Mouse (Mus musculus) intestine, embryonic 14.5 days (tissue): ENCODE measurements around the gene Olfr347. TPM values are rescaled to one million over a fixed set of nuclear protein-coding genes. Genes with fewer than 3 reads are reported as not detected.

Source experiments
- ATAC-seq: fragments of 200-750 bp; cut with Nextera tagmentation; replicated peaks from 2 replicates; pipeline ENCODE4 v1.8.0; 2017; ENCODE audit warnings: low read depth, moderate number of reproducible peaks, moderate TSS enrichment, moderate library complexity; ENCODE audit not compliant: low FRiP score, low TSS enrichment
- DNase-seq: peaks from one replicate; pipeline ENCODE4 v3.0.0-alpha.2; 2018; ENCODE audit warnings: low spot score
- H3K27ac ChIP-seq: fragments of 300-500 bp; sonication (generic); 2 replicates; pipeline ENCODE4 v1.5.1; 2014; ENCODE audit warnings: low read depth, mild to moderate bottlenecking, control low read depth
- H3K27me3 ChIP-seq: fragments of 300-500 bp; sonication (generic); replicated peaks from 2 replicates; pipeline ENCODE4 v1.6.1; 2014; ENCODE audit warnings: low read length, control low read depth; ENCODE audit not compliant: control insufficient read depth, insufficient read depth
- H3K36me3 ChIP-seq: fragments of 300-500 bp; sonication (generic); 2 replicates; pipeline ENCODE4 v1.6.1; 2014; ENCODE audit warnings: low read length, control low read depth; ENCODE audit not compliant: control insufficient read depth, insufficient read depth
- H3K4me1 ChIP-seq: fragments of 300-500 bp; sonication (generic); replicated peaks from 2 replicates; pipeline ENCODE4 v1.6.1; 2014; ENCODE audit warnings: low read length, control low read depth, mixed read lengths; ENCODE audit not compliant: control insufficient read depth, insufficient read depth
- H3K4me2 ChIP-seq: fragments of 300-500 bp; sonication (generic); 2 replicates; pipeline ENCODE4 v1.6.1; 2014; ENCODE audit warnings: low read length
- H3K4me3 ChIP-seq: fragments of 300-500 bp; sonication (generic); 2 replicates; pipeline ENCODE4 v1.5.1; 2014; ENCODE audit warnings: low read depth, low read length, control low read depth, mixed read lengths
- H3K9ac ChIP-seq: fragments of 300-500 bp; sonication (generic); 2 replicates; pipeline ENCODE4 v1.6.1; 2014; ENCODE audit warnings: mild to moderate bottlenecking, low read length
- H3K9me3 ChIP-seq: fragments of 300-500 bp; sonication (generic); 2 replicates; pipeline ENCODE4 v1.6.1; 2016; ENCODE audit warnings: low read length, control low read depth; ENCODE audit not compliant: control insufficient read depth
- WGBS: fragments of 180-500 bp; shearing (Covaris S2); extraction: QIAGEN DNeasy Blood & Tissue Kit; methylation state at CpG from one replicate; pipeline ENCODE4 v1.1.7; 2014; 5-methylcytosine and 5-hydroxymethylcytosine counted together
- polyA plus RNA-seq: library from polyadenylated mRNA; unstranded; fragments of >200 nt; fragmentation: Nextera tagmentation; extraction: Ambion mirVana; gene quantifications from 2 replicates; pipeline ENCODE4 v1.2.1, GENCODE M21; 2014

The Olfr347 gene
- not detected in 2 replicates for polyA plus RNA-seq

DNA sequence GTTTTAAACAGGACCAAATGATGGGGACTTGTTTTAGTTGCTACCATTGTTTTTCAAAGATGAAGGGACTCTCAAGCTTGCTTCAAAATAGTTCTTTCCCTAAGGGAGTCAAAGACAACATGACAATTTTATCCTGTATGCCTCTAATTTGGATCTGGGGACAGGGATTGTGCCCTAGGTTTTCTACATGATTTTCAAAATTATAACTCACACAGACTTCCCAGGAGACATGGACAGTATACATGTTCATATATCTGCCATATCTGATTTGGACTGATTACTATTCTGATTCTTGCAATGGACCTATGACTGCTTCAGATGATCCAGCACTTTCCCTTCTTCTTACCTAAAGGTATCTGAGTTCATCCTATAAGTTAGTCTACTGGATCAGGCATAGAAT is at the start of gene Olfr347:
Olfr347 (plus strand) TSS at position 301 of the 400 bp plus-strand sequence.
- H3K4me1 ChIP-seq: no peaks in the 10 kb centered on the region
- ATAC-seq (no peak), DNase-seq (no peak)
- no peaks in the 10 kb centered on the region for H3K9me3 ChIP-seq
- H3K36me3 ChIP-seq: no peaks in the 10 kb centered on the region
- H3K27me3 ChIP-seq: no peaks in the 10 kb centered on the region
- no peak within 1 kb of the TSS for H3K4me3 ChIP-seq
- no peak within 1 kb of the TSS for H3K9ac ChIP-seq
- no peak within 1 kb of the TSS for H3K27ac ChIP-seq
- H3K4me2 ChIP-seq: no peak within 1 kb of the TSS

DNA sequence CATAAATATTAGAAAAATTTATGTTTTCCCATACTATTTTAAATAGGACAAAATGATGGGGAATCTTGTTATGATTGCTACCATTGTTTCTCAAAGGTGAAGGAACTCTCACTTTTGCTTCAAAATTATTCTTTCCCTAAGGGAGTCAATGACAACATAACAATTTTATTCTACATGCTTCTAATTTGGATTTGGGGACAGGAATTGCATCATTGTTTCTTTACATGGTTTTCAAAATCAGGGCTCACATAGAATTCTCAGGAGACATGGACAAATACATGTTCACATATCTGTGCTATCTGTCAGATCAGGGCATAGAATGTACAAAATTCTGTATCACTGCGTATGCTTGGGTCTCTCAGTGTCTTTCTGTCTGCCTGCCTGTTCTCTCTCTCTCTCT is 46.2 kb upstream of the Olfr347 start, which contains the start of gene Olfr346:
Olfr346 (plus strand) TSS at position 301 of the 400 bp plus-strand sequence.
- no peak within 1 kb of the TSS for H3K4me3 ChIP-seq
- ATAC-seq (no peak), DNase-seq (no peak)
- H3K9me3 ChIP-seq: no peaks in the 10 kb centered on the region
- H3K9ac ChIP-seq: no peak within 1 kb of the TSS
- no peak within 1 kb of the TSS for H3K27ac ChIP-seq
- no peaks in the 10 kb centered on the region for H3K36me3 ChIP-seq
- 96% methylated on average over 1 of the region's 1 CpGs for WGBS
- no peaks in the 10 kb centered on the region for H3K27me3 ChIP-seq
- no peak within 1 kb of the TSS for H3K4me2 ChIP-seq
- H3K4me1 ChIP-seq: no peaks in the 10 kb centered on the region

DNA sequence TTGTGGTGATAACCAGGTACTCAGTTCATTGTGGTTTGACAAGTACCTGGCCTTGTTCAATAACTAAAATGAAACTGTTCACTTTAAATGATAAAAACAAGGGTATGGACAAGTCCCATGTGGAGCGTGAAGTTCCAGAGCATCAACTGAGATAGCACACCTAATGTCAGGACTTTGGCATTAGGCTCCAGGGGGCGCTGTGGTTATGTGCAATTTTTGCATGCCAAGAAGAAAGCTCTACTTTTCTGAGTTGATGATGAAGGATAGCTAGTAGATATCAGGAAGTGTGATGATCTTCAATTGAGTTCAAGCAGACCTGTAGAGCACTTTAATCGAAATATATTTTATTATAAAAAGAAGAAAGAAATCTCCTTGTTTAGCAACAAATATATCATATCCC is 4.5 kb downstream of the Olfr347 start:
- DNase-seq (no peak), ATAC-seq (no peak)
- WGBS: 50% methylated on average over 3 of the region's 3 CpGs

DNA sequence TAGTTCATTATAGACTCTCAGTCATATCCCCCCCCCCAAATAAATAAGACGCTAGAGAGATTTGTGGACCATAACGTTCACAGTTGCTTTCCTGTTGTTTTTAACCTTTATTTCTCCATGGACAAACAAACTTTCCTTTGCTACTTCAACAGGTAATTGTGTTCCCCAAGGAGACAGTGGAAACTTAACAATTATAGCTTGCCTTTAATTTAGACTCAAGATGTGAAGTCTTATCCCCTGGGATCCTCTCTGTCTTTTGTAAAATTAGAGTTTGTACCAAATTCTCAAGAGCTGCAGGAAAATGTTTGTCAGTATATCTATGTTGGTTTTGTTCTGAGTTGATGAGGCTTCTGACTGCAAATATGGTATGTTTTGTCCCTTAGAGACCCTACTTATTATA is 52.3 kb downstream of the Olfr347 start, which contains the start of gene Olfr348:
Olfr348 (plus strand) TSS at position 301 of the 400 bp plus-strand sequence.
- Histone ChIP-seq H3K4me3 (no peak within 1 kb of the TSS), H3K9ac (no peak within 1 kb of the TSS), H3K36me3 (no peaks in the 10 kb centered on the region), H3K27me3 (no peaks in the 10 kb centered on the region), H3K9me3 (no peaks in the 10 kb centered on the region), H3K4me1 (no peaks in the 10 kb centered on the region), H3K4me2 (no peak within 1 kb of the TSS), H3K27ac (no peak within 1 kb of the TSS)
- WGBS: 72% methylated on average over 2 of the region's 2 CpGs
- ATAC-seq: no peak
- no peak for DNase-seq

More for the DNA sequence above, 4.5 kb downstream of the Olfr347 start:
- Histone ChIP-seq H3K4me1 (no peaks in the 10 kb centered on the region), H3K27ac (no peak overlapping the region), H3K4me2 (no peak overlapping the region), H3K4me3 (no peak overlapping the region), H3K9me3 (no peaks in the 10 kb centered on the region), H3K36me3 (no peaks in the 10 kb centered on the region), H3K27me3 (no peaks in the 10 kb centered on the region), H3K9ac (no peak overlapping the region)

Other genes with a start within 250 kb of the Olfr347 start
- gene Olfr341, start 249.4 kb upstream of the Olfr347 start, polyA plus RNA-seq: not detected in 2 replicates
- gene Olfr342, start 206.9 kb upstream of the Olfr347 start, polyA plus RNA-seq: not detected in 2 replicates
- gene Olfr344, start 165.2 kb upstream of the Olfr347 start, polyA plus RNA-seq: not detected in 2 replicates
- gene Olfr345, start 91.9 kb upstream of the Olfr347 start, polyA plus RNA-seq: not detected in 2 replicates
- not detected in 2 replicates for gene Olfr346, start 46.1 kb upstream of the Olfr347 start, polyA plus RNA-seq
- gene Olfr348, start 52.4 kb downstream of the Olfr347 start, polyA plus RNA-seq: not detected in 2 replicates
- not detected in 2 replicates for gene Olfr50, start 58.6 kb downstream of the Olfr347 start, polyA plus RNA-seq
- gene Olfr3, start 85.1 kb downstream of the Olfr347 start, polyA plus RNA-seq: not detected in 2 replicates
- gene Olfr350, start 114.4 kb downstream of the Olfr347 start, polyA plus RNA-seq: not detected in 2 replicates
- not detected in 2 replicates for gene Olfr351, start 130.8 kb downstream of the Olfr347 start, polyA plus RNA-seq
- gene Olfr352, start 136.6 kb downstream of the Olfr347 start, polyA plus RNA-seq: not detected in 2 replicates
- not detected in 2 replicates for gene Olfr353, start 161.0 kb downstream of the Olfr347 start, polyA plus RNA-seq
- not detected in 2 replicates for gene Olfr354, start 173.8 kb downstream of the Olfr347 start, polyA plus RNA-seq
- not detected in 2 replicates for gene Olfr355, start 197.0 kb downstream of the Olfr347 start, polyA plus RNA-seq
- not detected in 2 replicates for gene Olfr356, start 205.2 kb downstream of the Olfr347 start, polyA plus RNA-seq